Mouse (Mus musculus) neural tube, embryonic 10.5 days (tissue): ENCODE measurements around the gene Lhpp.
A peak's percentile ranks its signal among the peaks of the same experiment; 100 is the strongest.

Experiments
- DNase-seq: peaks from one replicate; pipeline ENCODE4 v3.0.0-alpha.2; 2017; ENCODE audit warnings: low spot score; ENCODE audit errors: extremely low spot score

Gene Lhpp

GRCm38 (mm10) chr7:132599071-132599975 is 11.1 kb upstream of the Lhpp start, which contains the start of gene Nkx1-2:
TSS of gene Nkx1-2 (minus strand) at chr7:132599637.
- peak; percentile 63 for DNase-seq

- DNase-seq = no peak
Observed at GRCm38 (mm10) chr7:132600026-132600425, 10.4 kb upstream of the Lhpp start.

- DNase-seq = no peak
Observed at GRCm38 (mm10) chr7:132600926-132601325, 9.5 kb upstream of the Lhpp start.

GRCm38 (mm10) chr7:132604720-132605119 is 5.7 kb upstream of the Lhpp start:
- DNase-seq = no peak

- DNase-seq = no peak
Observed at GRCm38 (mm10) chr7:132605689-132606088, 4.7 kb upstream of the Lhpp start.

GRCm38 (mm10) chr7:132608316-132609020 is 2.0 kb upstream of the Lhpp start:
- no peak for DNase-seq

- no peak for DNase-seq
Observed at GRCm38 (mm10) chr7:132611530-132611929, 1.1 kb downstream of the Lhpp start.

GRCm38 (mm10) chr7:132615346-132615745 is 4.9 kb downstream of the Lhpp start:
- no peak for DNase-seq

GRCm38 (mm10) chr7:132616391-132616790 is 6.0 kb downstream of the Lhpp start:
- no peak for DNase-seq

- DNase-seq = no peak
Observed at GRCm38 (mm10) chr7:132617021-132617564, 6.7 kb downstream of the Lhpp start.

- no peak for DNase-seq
Observed at GRCm38 (mm10) chr7:132619549-132619948, 9.1 kb downstream of the Lhpp start.

- DNase-seq = no peak
Observed at GRCm38 (mm10) chr7:132619975-132620918, 9.8 kb downstream of the Lhpp start.

- no peak for DNase-seq
Observed at GRCm38 (mm10) chr7:132624161-132624560, 13.7 kb downstream of the Lhpp start.

GRCm38 (mm10) chr7:132626174-132626573 is 15.7 kb downstream of the Lhpp start:
- DNase-seq = no peak

- DNase-seq = no peak
Observed at GRCm38 (mm10) chr7:132627448-132627847, 17.0 kb downstream of the Lhpp start.

- no peak for DNase-seq
Observed at GRCm38 (mm10) chr7:132631313-132631712, 20.9 kb downstream of the Lhpp start.

GRCm38 (mm10) chr7:132637292-132637691 is 26.9 kb downstream of the Lhpp start:
- no peak for DNase-seq

GRCm38 (mm10) chr7:132638446-132639087 is 28.1 kb downstream of the Lhpp start:
- DNase-seq = peak; percentile 52

- DNase-seq = no peak
Observed at GRCm38 (mm10) chr7:132640946-132641345, 30.5 kb downstream of the Lhpp start.

GRCm38 (mm10) chr7:132641606-132642005 is 31.2 kb downstream of the Lhpp start:
- DNase-seq = no peak
